Mouse (Mus musculus) liver, embryonic 15.5 days (tissue): ENCODE measurements around the gene Tbl1x. TPM values are rescaled to one million over a fixed set of nuclear protein-coding genes. Genes with fewer than 3 reads are reported as not detected.
"Not testable (repeated sequence)": the region's sequence is repeated elsewhere in the genome, so short reads cannot be mapped to it uniquely, and the experiment has no call there.

ENCODE experiments used
- ATAC-seq: fragments of 200-750 bp; cut with Nextera tagmentation; 2 replicates; pipeline ENCODE4 v1.8.0; 2017; ENCODE audit warnings: moderate number of reproducible peaks, mild to moderate bottlenecking, moderate library complexity; ENCODE audit not compliant: insufficient read depth
- H3K27ac ChIP-seq: fragments of 300-500 bp; sonication (generic); replicated peaks from 2 replicates; pipeline ENCODE4 v1.5.1; 2015; ENCODE audit warnings: mild to moderate bottlenecking, inconsistent platforms
- H3K27me3 ChIP-seq: fragments of 300-500 bp; sonication (generic); 2 replicates; pipeline ENCODE4 v1.6.1; 2015; ENCODE audit warnings: mild to moderate bottlenecking, inconsistent platforms
- H3K36me3 ChIP-seq: fragments of 300-500 bp; sonication (generic); replicated peaks from 2 replicates; pipeline ENCODE4 v1.6.1; 2015; ENCODE audit warnings: moderate library complexity, mild to moderate bottlenecking, inconsistent platforms
- H3K4me1 ChIP-seq: fragments of 300-500 bp; sonication (generic); replicated peaks from 2 replicates; pipeline ENCODE4 v1.6.1; 2015; ENCODE audit warnings: inconsistent platforms
- H3K4me2 ChIP-seq: fragments of 300-500 bp; sonication (generic); 2 replicates; pipeline ENCODE4 v1.6.1; 2015; ENCODE audit warnings: moderate library complexity, mild to moderate bottlenecking, inconsistent platforms
- H3K4me3 ChIP-seq: fragments of 300-500 bp; sonication (generic); replicated peaks from 2 replicates; pipeline ENCODE4 v1.5.1; 2015; ENCODE audit warnings: mild to moderate bottlenecking, inconsistent platforms
- H3K9ac ChIP-seq: fragments of 300-500 bp; sonication (generic); 2 replicates; pipeline ENCODE4 v1.6.1; 2015; ENCODE audit warnings: moderate library complexity, mild to moderate bottlenecking, inconsistent platforms
- H3K9me3 ChIP-seq: fragments of 300-500 bp; sonication (generic); replicated peaks from 2 replicates; pipeline ENCODE4 v1.6.1; 2016; ENCODE audit warnings: inconsistent platforms
- WGBS: fragments of 180-500 bp; shearing (Covaris S2); methylation state at CpG from one replicate; pipeline ENCODE4 v1.1.7; 2015; ENCODE audit warnings: mixed read lengths; ENCODE audit not compliant: insufficient replicate concordance; 5-methylcytosine and 5-hydroxymethylcytosine counted together
- polyA plus RNA-seq: library from polyadenylated mRNA; unstranded; fragments of >200 nt; fragmentation: Nextera tagmentation; extraction: Ambion mirVana; gene quantifications from 2 replicates; pipeline ENCODE4 v1.2.1, GENCODE M21; 2015

Tbl1x gene
- polyA plus RNA-seq, 1 experiment from 2014 or later = 15.7 TPM

- peak; percentile 43; the same call in 1 of the 2 replicates for ATAC-seq
- Histone ChIP-seq H3K9ac (peak overlapping the region; percentile 64), H3K27me3 (no peaks in the 10 kb centered on the region), H3K27ac (peak overlapping the region; percentile 75), H3K4me2 (peak overlapping the region; percentile 80), H3K36me3 (no peaks in the 10 kb centered on the region), H3K4me1 (peaks cover 28% of the 10 kb centered on the region), H3K4me3 (peak overlapping the region; percentile 68), H3K9me3 (no peaks in the 10 kb centered on the region)
- 19% methylated on average over 55 of the region's 55 CpGs for WGBS
Measured at GRCm38 (mm10) chrX:77511301-77511993, 634 bp downstream of the Tbl1x start.

- Histone ChIP-seq H3K27me3 (no peaks in the 10 kb centered on the region), H3K4me1 (peaks cover 28% of the 10 kb centered on the region), H3K27ac (no peak overlapping the region), H3K9me3 (no peaks in the 10 kb centered on the region), H3K9ac (peak overlapping the region; percentile 64), H3K4me2 (peak overlapping the region; percentile 80), H3K4me3 (peak overlapping the region; percentile 68), H3K36me3 (no peaks in the 10 kb centered on the region)
- ATAC-seq = no peak
- WGBS = 12% methylated on average over 12 of the region's 12 CpGs
Measured at GRCm38 (mm10) chrX:77511994-77512485, 1.2 kb downstream of the Tbl1x start.

GRCm38 (mm10) chrX:77517274-77518085 is 6.7 kb downstream of the Tbl1x start:
- H3K9ac ChIP-seq = no peak overlapping the region
- no peak overlapping the region for H3K4me2 ChIP-seq
- peaks cover 21% of the 10 kb centered on the region; the same call in 1 of the 2 replicates for H3K4me1 ChIP-seq
- WGBS = 28% methylated on average over 8 of the region's 8 CpGs
- no peak for ATAC-seq
- no peaks in the 10 kb centered on the region for H3K9me3 ChIP-seq
- no peak overlapping the region for H3K27ac ChIP-seq
- no peaks in the 10 kb centered on the region for H3K36me3 ChIP-seq
- H3K27me3 ChIP-seq = no peaks in the 10 kb centered on the region
- H3K4me3 ChIP-seq = no peak overlapping the region

GRCm38 (mm10) chrX:77518929-77519328 is 8.1 kb downstream of the Tbl1x start:
- no peak for ATAC-seq
- Histone ChIP-seq H3K4me2 (no peak overlapping the region), H3K27ac (no peak overlapping the region), H3K4me1 (peaks cover 15% of the 10 kb centered on the region; the same call in 1 of the 2 replicates), H3K27me3 (no peaks in the 10 kb centered on the region), H3K4me3 (no peak overlapping the region), H3K9me3 (no peaks in the 10 kb centered on the region), H3K36me3 (no peaks in the 10 kb centered on the region), H3K9ac (no peak overlapping the region)
- 69% methylated on average over 1 of the region's 1 CpGs for WGBS

GRCm38 (mm10) chrX:77522842-77523375 is 12.1 kb downstream of the Tbl1x start:
- no peak overlapping the region for H3K4me2 ChIP-seq
- H3K4me1 ChIP-seq = peaks cover 9% of the 10 kb centered on the region; the same call in 1 of the 2 replicates
- WGBS = 47% methylated on average over 3 of the region's 3 CpGs
- H3K4me3 ChIP-seq = no peak overlapping the region
- no peak for ATAC-seq
- H3K36me3 ChIP-seq = no peaks in the 10 kb centered on the region
- no peak overlapping the region for H3K27ac ChIP-seq
- H3K27me3 ChIP-seq = no peaks in the 10 kb centered on the region
- no peaks in the 10 kb centered on the region for H3K9me3 ChIP-seq
- no peak overlapping the region for H3K9ac ChIP-seq

- ATAC-seq = no peak
- H3K4me3 ChIP-seq = no peak overlapping the region
- no peak overlapping the region for H3K9ac ChIP-seq
- H3K4me2 ChIP-seq = no peak overlapping the region
- no peaks in the 10 kb centered on the region; the same call in 1 of the 2 replicates for H3K4me1 ChIP-seq
- H3K36me3 ChIP-seq = no peaks in the 10 kb centered on the region
- H3K9me3 ChIP-seq = no peaks in the 10 kb centered on the region
- H3K27ac ChIP-seq = no peak overlapping the region
- WGBS = 36% methylated on average over 1 of the region's 1 CpGs
- H3K27me3 ChIP-seq = no peaks in the 10 kb centered on the region
Measured at GRCm38 (mm10) chrX:77525179-77525578, 14.4 kb downstream of the Tbl1x start.

GRCm38 (mm10) chrX:77528401-77528800 is 17.6 kb downstream of the Tbl1x start:
- no peaks in the 10 kb centered on the region for H3K9me3 ChIP-seq
- H3K27ac ChIP-seq = no peak overlapping the region
- no peaks in the 10 kb centered on the region for H3K27me3 ChIP-seq
- no peak overlapping the region for H3K4me2 ChIP-seq
- H3K9ac ChIP-seq = no peak overlapping the region
- no peaks in the 10 kb centered on the region for H3K4me1 ChIP-seq
- no peak overlapping the region for H3K4me3 ChIP-seq
- 74% methylated on average over 1 of the region's 1 CpGs for WGBS
- no peaks in the 10 kb centered on the region for H3K36me3 ChIP-seq
- no peak for ATAC-seq

- no peak overlapping the region for H3K4me2 ChIP-seq
Measured at GRCm38 (mm10) chrX:77530997-77531396, 20.2 kb downstream of the Tbl1x start.

GRCm38 (mm10) chrX:77533922-77534321 is 23.1 kb downstream of the Tbl1x start:
- H3K9ac ChIP-seq = no peak overlapping the region
- 38% methylated on average over 2 of the region's 2 CpGs for WGBS
- ATAC-seq = no peak
- H3K9me3 ChIP-seq = no peaks in the 10 kb centered on the region
- no peak overlapping the region for H3K27ac ChIP-seq
- H3K36me3 ChIP-seq = no peaks in the 10 kb centered on the region
- H3K4me1 ChIP-seq = no peaks in the 10 kb centered on the region
- no peak overlapping the region for H3K4me3 ChIP-seq
- H3K27me3 ChIP-seq = no peaks in the 10 kb centered on the region
- H3K4me2 ChIP-seq = no peak overlapping the region

More at GRCm38 (mm10) chrX:77530997-77531396, 20.2 kb downstream of the Tbl1x start:
- Histone ChIP-seq H3K9ac (no peak overlapping the region), H3K27ac (no peak overlapping the region), H3K4me3 (no peak overlapping the region), H3K36me3 (no peaks in the 10 kb centered on the region), H3K27me3 (no peaks in the 10 kb centered on the region), H3K4me1 (no peaks in the 10 kb centered on the region), H3K9me3 (no peaks in the 10 kb centered on the region)
- 81% methylated on average over 5 of the region's 5 CpGs for WGBS
- no peak for ATAC-seq

GRCm38 (mm10) chrX:77539770-77540169 is 29.0 kb downstream of the Tbl1x start:
- H3K36me3 ChIP-seq, H3K27ac ChIP-seq, H3K4me2 ChIP-seq, H3K9me3 ChIP-seq, H3K27me3 ChIP-seq, H3K9ac ChIP-seq, H3K4me3 ChIP-seq, ATAC-seq, H3K4me1 ChIP-seq: not testable (repeated sequence)
- WGBS = 56% methylated on average over 4 of the region's 4 CpGs

GRCm38 (mm10) chrX:77544003-77544402 is 33.2 kb downstream of the Tbl1x start:
- H3K9me3 ChIP-seq = no peaks in the 10 kb centered on the region
- no peak overlapping the region for H3K4me3 ChIP-seq
- H3K27ac ChIP-seq = no peak overlapping the region
- H3K4me1 ChIP-seq = peaks cover 11% of the 10 kb centered on the region
- no peaks in the 10 kb centered on the region for H3K36me3 ChIP-seq
- H3K27me3 ChIP-seq = no peaks in the 10 kb centered on the region
- no peak for ATAC-seq
- no peak overlapping the region for H3K9ac ChIP-seq
- H3K4me2 ChIP-seq = no peak overlapping the region
